Mouse (Mus musculus) thymus, adult 2 months (tissue): Measurements from ENCODE around the gene Ferd3l.

ENCODE experiments used
- CTCF ChIP-seq: fragments of 200-500 bp; IDR thresholded peaks from 2 replicates; pipeline ENCODE4 v1.5.1; 2012; ENCODE audit warnings: mild to moderate bottlenecking, control low read depth, low read length, moderate library complexity, borderline replicate concordance; ENCODE audit not compliant: control insufficient read depth, poor library complexity, insufficient read depth; ENCODE audit errors: extremely low read depth
- POLR2A ChIP-seq: fragments of 200-500 bp; IDR thresholded peaks from 2 replicates; pipeline ENCODE4 v1.6.1; 2012; ENCODE audit warnings: mild to moderate bottlenecking, low read length, control low read depth, moderate library complexity; ENCODE audit not compliant: control insufficient read depth, poor library complexity, insufficient read depth; ENCODE audit errors: extremely low read depth

DNA sequence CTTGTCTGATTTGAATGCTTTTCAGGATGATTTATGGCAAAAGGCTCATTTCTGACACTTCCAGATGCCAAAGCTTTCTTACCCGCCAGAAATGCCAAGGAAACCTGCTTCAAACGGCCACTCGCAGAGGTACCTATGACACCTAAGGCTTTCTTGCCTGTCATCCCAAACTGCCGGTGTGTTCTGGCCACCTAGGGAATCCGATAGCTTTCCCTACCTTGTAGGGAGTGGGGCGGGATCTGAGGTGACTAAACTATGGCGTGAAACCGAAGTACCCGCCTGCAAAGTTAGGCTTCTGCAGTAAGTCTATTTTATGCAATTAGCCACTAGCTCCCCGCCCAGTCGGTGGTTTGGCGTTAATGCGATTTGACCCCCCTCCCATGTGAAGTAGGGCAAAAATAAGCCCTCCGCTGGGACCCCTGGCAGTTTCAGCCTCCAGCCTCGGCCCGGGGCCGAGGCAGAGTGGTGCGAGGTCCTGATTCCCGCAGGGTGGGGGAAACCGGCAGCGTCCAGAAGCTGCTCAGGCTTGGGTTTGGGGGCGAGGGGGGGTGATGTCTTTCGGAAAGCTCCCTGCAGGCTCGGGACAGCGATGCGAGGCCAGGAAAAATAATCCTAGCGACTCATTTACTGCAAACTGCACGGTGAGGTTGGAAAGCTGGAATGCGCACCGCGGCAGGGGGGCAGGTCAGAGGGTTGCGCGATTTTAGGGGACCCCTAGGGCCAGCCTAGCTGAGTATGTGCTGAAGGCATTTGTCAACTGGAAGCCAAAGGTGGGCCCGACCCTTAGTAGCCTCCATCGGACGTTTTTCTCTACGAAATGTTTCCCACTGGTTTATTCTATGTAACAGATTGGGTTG is 40.0 kb downstream of the Ferd3l start:
- TF ChIP-seq POLR2A = no peak
- TF ChIP-seq CTCF = no peak
